Mouse (Mus musculus): Measurements from ENCODE around the gene Ifi47. TPM values are rescaled to one million over a fixed set of nuclear protein-coding genes. Genes with fewer than 3 reads are reported as not detected.
A peak's percentile ranks its signal among the peaks of the same experiment; 100 is the strongest.

Gene Ifi47
- polyA plus RNA-seq, 1 experiment from 2014 or later, result 7.0 TPM

DNA sequence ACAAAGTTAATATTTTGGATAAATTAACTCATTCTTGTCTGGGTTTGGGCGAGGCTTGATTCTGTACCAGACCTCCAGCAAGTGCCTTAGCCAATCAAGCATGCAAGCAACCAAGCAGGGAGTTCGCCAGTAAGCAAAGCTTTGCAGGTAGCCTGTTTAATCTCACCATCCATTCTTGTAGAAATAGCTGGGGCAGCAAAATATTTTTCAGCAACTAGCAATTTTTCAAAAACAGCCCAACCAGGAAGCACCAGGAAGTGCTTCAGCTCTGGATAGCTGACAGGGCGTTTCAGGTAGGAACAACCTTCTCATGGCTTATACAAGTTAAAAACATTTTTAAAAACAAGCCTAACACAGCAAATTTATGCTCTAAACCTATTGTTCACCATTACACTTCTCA is 5.5 kb downstream of the Ifi47 start:
- WGBS (ENCODE audit: insufficient replicate concordance), result 68% methylated on average over 3 of the region's 3 CpGs
- no peak overlapping the region for H3K9ac ChIP-seq
- no peak overlapping the region for H3K4me3 ChIP-seq
- no peak for ATAC-seq
- H3K36me3 ChIP-seq, result no peaks in the 10 kb centered on the region
- H3K27me3 ChIP-seq (replicated peaks), result no peaks in the 10 kb centered on the region
- H3K4me2 ChIP-seq, result peak overlapping the region; percentile 33
- H3K27ac ChIP-seq, result no peak overlapping the region
- peaks cover 65% of the 10 kb centered on the region for H3K4me1 ChIP-seq
- no peaks in the 10 kb centered on the region for H3K9me3 ChIP-seq (replicated peaks)

DNA sequence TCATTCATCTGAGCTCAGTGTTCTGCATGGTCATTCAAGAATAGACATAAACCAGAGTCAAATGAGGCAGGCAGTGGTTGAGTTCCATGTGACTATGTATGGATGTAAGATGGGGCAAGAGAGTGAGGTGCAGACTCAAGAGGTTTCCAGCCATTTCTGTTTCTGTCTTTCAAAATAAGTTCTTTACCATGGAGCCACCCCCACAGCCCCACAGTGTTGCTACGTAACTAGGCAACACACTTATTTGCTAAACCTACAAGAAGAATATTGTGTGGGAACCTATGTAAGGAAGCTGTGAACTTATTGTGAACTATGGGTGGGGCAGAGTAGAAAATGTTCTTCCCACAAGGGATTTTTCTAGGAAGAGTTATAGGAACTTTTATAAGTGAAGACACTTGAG is 6.8 kb downstream of the Ifi47 start:
- no peaks in the 10 kb centered on the region for H3K9me3 ChIP-seq (replicated peaks)
- peaks cover 77% of the 10 kb centered on the region for H3K4me1 ChIP-seq
- no peak overlapping the region for H3K9ac ChIP-seq
- H3K36me3 ChIP-seq, result no peaks in the 10 kb centered on the region
- no peaks in the 10 kb centered on the region for H3K27me3 ChIP-seq (replicated peaks)
- no peak overlapping the region for H3K4me2 ChIP-seq
- ATAC-seq, result no peak
- peak overlapping the region; percentile 94 for H3K27ac ChIP-seq
- no peak overlapping the region for H3K4me3 ChIP-seq
- WGBS (ENCODE audit: insufficient replicate concordance), result 83% methylated on average over 1 of the region's 1 CpGs

DNA sequence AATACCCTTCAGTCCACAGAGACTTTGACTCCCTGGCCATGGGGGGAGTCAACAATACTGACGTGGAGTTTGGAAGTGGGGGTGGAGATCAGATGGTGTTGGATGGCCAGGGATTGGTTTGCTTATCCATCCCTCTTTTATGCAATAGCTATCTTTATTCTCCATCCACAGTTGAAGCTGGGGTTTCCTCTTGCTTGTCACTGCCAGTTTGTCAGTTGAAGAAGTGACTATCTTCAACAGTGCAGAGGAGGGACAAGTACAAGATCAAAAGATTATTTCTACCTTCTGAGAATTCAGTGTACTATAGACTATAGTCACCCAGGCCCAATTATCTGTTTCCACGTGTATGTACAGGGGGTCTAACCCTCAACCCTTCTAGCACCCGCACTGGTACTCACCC is 7.4 kb downstream of the Ifi47 start:
- peaks cover 84% of the 10 kb centered on the region for H3K4me1 ChIP-seq
- H3K36me3 ChIP-seq, result no peaks in the 10 kb centered on the region
- peak overlapping the region; percentile 32; the same call in 1 of the 2 replicates for H3K9ac ChIP-seq
- H3K9me3 ChIP-seq (replicated peaks), result no peaks in the 10 kb centered on the region
- no peaks in the 10 kb centered on the region for H3K27me3 ChIP-seq (replicated peaks)
- peak; percentile 51 for ATAC-seq
- no peak overlapping the region for H3K4me3 ChIP-seq
- H3K4me2 ChIP-seq, result peak overlapping the region; percentile 28; the same call in 1 of the 2 replicates
- WGBS (ENCODE audit: insufficient replicate concordance), result 18% methylated on average over 3 of the region's 3 CpGs
- H3K27ac ChIP-seq, result peak overlapping the region; percentile 94

DNA sequence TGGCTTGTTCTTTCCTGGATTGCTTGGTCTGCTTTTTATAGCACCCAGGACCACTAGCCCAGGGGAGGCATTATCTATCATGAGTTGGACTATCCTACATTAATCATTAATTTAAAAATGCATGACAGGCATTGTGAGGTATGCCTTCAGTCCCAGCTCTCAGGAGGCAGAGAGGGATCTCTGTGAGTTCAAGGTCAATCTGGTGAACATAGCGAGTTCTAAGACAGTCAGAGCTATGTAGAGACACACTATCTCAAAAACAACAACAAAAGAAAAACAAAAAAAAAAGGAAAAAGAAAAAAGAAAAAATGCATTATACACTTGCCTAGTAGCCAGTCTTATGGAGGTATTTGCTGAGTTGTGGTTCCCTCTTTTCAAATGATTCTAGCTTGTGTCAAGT is 8.0 kb downstream of the Ifi47 start:
- H3K9ac ChIP-seq, result peak overlapping the region; percentile 32
- H3K4me2 ChIP-seq, result peak overlapping the region; percentile 32
- H3K9me3 ChIP-seq (replicated peaks), result no peaks in the 10 kb centered on the region
- no peaks in the 10 kb centered on the region for H3K36me3 ChIP-seq
- 44% methylated on average over 1 of the region's 1 CpGs for WGBS (ENCODE audit: insufficient replicate concordance)
- ATAC-seq, result no peak
- peaks cover 90% of the 10 kb centered on the region for H3K4me1 ChIP-seq
- peak overlapping the region; percentile 94 for H3K27ac ChIP-seq
- no peak overlapping the region for H3K4me3 ChIP-seq
- H3K27me3 ChIP-seq (replicated peaks), result no peaks in the 10 kb centered on the region

DNA sequence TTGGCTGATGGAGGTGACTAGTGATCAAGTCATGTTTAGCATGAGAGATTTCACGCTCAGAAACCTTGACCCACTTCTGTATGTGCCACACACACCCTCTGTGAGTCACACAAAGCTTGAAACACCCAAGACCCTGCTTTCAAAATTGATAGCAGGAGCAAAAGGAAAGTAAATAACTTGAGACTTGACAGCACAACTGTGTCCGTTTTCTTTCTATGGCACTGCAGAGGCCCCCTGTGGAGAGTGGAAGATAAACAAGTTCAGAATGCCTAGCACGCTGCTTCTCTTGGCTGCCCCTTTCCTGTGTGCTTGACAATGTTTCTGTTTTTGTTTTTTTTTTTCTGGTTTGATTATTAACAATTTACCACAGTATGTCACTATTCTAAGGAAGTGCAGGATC is 8.5 kb downstream of the Ifi47 start:
- Histone ChIP-seq H3K4me3 (no peak overlapping the region), H3K9me3 (replicated peaks) (no peaks in the 10 kb centered on the region), H3K36me3 (no peaks in the 10 kb centered on the region), H3K9ac (peak overlapping the region; percentile 32; the same call in 1 of the 2 replicates), H3K27me3 (replicated peaks) (no peaks in the 10 kb centered on the region), H3K4me2 (peak overlapping the region; percentile 32), H3K27ac (peak overlapping the region; percentile 94), H3K4me1 (peaks cover 93% of the 10 kb centered on the region)
- no peak for ATAC-seq
- WGBS (ENCODE audit: insufficient replicate concordance), result 23% methylated on average over 3 of the region's 3 CpGs

DNA sequence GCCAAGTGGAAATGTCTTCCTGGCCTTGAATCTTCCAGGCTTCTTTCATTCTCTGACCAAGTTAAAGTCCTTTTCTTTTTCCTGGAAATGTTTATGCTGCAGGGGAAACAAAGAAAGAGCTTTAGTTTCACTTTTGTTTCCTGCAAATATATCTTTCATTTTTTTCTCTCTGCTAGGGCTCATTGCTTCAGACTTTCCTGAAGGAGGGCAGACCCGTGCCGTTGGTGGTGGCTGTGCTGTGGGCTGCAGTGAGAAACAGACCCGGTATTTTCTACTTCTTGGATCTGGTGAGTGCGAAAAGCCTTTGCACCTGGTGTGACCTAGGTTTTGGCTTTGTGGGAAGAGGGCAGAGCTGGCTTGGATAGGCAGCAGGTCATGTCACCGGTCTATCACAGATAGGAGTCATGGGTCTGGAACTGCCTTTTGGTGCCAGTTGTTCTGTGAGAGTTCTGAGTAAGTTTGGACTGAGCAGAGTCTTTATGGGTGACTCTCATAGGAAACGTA is 10.5 kb downstream of the Ifi47 start:
- Histone ChIP-seq H3K4me2 (peak overlapping the region; percentile 47), H3K36me3 (no peaks in the 10 kb centered on the region), H3K9ac (peak overlapping the region; percentile 73), H3K4me1 (peaks cover 97% of the 10 kb centered on the region), H3K9me3 (replicated peaks) (no peaks in the 10 kb centered on the region), H3K27me3 (replicated peaks) (no peaks in the 10 kb centered on the region), H3K4me3 (no peak overlapping the region), H3K27ac (peak overlapping the region; percentile 94)
- 70% methylated on average over 6 of the region's 6 CpGs for WGBS (ENCODE audit: insufficient replicate concordance)
- ATAC-seq, result no peak

DNA sequence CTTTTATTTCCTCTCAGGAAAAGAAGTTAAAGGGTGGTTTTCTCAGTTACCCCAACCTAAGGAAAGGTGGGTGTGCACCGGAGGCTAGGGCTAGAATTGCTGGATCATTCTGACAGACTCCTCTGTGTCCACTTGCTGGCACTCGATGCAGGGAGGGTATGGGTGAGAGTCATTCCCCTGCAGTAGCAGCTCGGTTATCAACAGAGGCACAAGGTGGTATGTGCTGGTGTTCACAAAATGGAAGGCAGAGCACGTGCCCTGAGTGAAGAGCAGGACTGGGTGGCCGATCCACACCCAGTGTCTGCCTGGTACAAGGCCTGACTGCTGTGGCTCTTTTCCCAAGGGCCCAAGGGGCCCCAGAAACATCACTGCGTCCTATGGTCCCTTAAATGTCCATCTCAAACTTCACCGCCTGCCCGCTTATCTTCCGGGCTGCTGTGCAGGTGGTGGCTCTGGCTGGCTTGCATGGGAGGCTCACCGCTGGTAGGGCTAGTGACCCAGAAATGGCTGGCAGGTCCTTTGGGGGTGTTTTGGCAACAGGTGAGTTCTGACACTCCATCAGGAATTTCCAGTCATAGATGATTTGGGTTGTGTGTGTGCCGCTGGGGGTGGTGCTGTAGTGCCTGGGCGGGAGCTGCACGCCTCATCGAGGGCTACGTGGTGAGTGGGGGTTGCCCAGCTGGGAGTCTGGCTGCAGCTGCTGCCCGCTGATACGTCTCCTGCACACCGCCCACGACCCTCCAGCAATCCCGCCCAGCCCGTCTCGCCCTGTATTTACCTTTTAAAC is 11.6 kb downstream of the Ifi47 start:
- Histone ChIP-seq H3K9me3 (replicated peaks) (no peaks in the 10 kb centered on the region), H3K9ac (peak overlapping the region; percentile 73), H3K4me3 (peak overlapping the region; percentile 49), H3K4me2 (peak overlapping the region; percentile 80), H3K36me3 (no peaks in the 10 kb centered on the region), H3K27me3 (replicated peaks) (no peaks in the 10 kb centered on the region), H3K4me1 (peaks cover 97% of the 10 kb centered on the region), H3K27ac (peak overlapping the region; percentile 94)
- 18% methylated on average over 22 of the region's 22 CpGs for WGBS (ENCODE audit: insufficient replicate concordance)
- peak; percentile 93 for ATAC-seq

DNA sequence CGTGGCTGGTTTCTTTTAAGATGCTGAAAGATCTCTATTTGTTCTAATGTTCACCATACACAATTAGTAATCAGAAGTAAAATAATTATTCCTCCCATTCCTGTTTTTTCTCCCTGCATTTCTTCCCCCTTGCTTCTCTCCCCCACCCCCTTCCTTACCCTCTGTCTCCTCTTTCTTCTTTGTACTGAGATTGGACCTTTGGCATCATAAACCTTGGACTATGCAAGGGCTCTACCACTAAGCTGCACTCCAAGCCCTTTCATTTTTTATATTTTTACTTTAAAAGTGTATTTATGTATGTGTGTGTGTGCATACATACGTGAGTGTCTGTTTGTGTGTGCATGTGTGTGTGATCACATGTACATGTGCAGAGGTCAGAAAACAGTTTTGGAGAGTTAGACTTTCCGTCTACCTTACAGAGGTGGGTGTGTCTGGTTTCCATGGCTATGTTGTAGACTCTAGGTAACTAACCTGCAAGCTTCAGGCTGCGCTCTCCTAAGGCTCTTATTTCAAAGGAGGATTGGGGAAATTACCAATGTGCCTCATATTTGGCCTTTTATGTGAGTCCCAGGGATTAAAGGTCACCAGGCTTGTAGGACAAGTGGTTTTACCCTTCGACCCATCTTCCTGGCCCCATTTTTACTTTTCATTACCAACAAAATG is 12.7 kb downstream of the Ifi47 start:
- Histone ChIP-seq H3K36me3 (no peaks in the 10 kb centered on the region), H3K27me3 (replicated peaks) (no peaks in the 10 kb centered on the region), H3K4me2 (peak overlapping the region; percentile 80), H3K9ac (no peak overlapping the region), H3K4me1 (peaks cover 93% of the 10 kb centered on the region), H3K27ac (peak overlapping the region; percentile 94), H3K4me3 (peak overlapping the region; percentile 49), H3K9me3 (replicated peaks) (no peaks in the 10 kb centered on the region)
- no peak for ATAC-seq
- WGBS (ENCODE audit: insufficient replicate concordance), result 69% methylated on average over 5 of the region's 5 CpGs

DNA sequence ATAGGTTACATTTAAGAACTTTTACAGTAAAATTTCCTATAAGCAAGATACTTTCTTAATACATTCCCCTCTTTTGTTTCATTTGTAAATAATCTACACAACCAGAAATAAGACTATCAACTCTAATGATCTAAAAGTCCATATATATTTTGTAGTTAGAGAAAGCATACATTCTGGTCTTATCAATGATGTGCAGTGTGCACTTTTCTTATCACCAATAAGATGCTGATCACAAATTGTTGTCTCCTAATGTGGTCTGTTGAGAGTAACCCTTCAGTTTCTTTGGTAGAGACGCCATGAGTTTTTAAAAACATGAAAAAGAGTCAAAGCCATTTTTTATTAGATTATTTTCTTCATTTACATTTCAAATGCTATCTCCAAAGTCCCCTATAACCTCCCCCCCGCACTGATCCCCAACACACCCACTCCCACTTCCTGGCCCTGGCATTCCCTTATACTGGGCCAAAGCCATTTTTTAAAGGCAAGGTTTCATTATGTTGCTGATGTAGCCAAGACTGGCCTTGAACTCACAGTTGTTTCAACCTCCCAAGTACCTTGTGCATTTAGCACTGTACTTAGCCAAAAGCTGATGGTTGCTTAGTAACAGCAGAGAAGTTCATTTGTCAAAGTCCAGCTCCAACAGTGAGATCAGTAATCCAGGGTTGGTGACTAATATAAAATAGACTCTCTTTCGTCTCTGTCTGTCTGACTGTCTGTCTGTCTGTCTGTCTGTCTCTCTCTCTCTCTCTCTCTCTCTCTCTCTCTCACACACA is 13.5 kb downstream of the Ifi47 start:
- peak overlapping the region; percentile 71 for H3K27ac ChIP-seq
- no peaks in the 10 kb centered on the region for H3K27me3 ChIP-seq (replicated peaks)
- H3K9me3 ChIP-seq (replicated peaks), result no peaks in the 10 kb centered on the region
- peak overlapping the region; percentile 44 for H3K9ac ChIP-seq
- no peak overlapping the region for H3K4me3 ChIP-seq
- peaks cover 86% of the 10 kb centered on the region for H3K4me1 ChIP-seq
- ATAC-seq, result no peak
- 45% methylated on average over 3 of the region's 3 CpGs for WGBS (ENCODE audit: insufficient replicate concordance)
- H3K4me2 ChIP-seq, result no peak overlapping the region
- no peaks in the 10 kb centered on the region for H3K36me3 ChIP-seq

DNA sequence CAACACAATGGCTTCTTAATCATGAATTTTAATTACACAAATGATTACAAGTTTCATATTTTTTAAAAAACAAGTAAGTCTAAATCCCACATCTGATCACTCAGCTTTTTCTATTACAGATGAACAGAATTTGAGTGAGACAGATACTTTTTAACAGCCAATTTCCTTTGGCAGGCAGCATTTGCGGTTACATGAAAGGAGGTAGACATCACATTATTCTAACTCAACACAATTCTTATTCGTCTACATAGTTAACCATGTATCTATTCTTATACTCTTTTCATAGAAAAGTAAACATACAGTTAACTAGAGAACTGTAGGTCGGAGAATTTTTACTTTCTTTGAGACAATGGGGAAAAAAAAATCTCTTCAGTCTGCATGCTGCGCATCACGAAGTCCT is 14.2 kb downstream of the Ifi47 start:
- Histone ChIP-seq H3K9ac (peak overlapping the region; percentile 44; the same call in 1 of the 2 replicates), H3K27me3 (replicated peaks) (no peaks in the 10 kb centered on the region), H3K4me1 (peaks cover 80% of the 10 kb centered on the region), H3K27ac (peak overlapping the region; percentile 71), H3K9me3 (replicated peaks) (no peaks in the 10 kb centered on the region), H3K4me3 (no peak overlapping the region), H3K4me2 (no peak overlapping the region), H3K36me3 (no peaks in the 10 kb centered on the region)
- 84% methylated on average over 5 of the region's 5 CpGs for WGBS (ENCODE audit: insufficient replicate concordance)
- ATAC-seq, result no peak

DNA sequence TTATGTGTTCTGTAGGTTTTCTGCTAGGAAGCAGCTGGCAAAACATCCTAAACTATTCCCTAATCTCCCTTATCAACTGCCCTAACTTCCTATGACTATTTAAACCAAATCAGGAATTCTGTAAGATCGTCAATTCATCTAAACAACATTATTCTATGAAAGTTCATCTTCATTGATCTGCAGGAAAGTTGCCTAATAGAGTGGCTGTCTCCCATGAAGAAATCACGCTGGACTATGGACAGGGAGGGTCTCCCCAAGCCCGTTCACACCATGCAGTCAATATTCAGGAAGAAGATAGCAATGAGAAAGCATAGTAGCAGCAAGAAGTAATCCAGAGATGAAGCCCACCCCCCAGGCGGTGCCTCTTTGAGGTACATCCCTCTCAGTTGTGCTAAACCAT is 14.8 kb downstream of the Ifi47 start:
- Histone ChIP-seq H3K4me3 (no peak overlapping the region), H3K9ac (0 out of 2 replicates have a peak overlapping the region, but pooled peaks have one; percentile 23), H3K9me3 (replicated peaks) (no peaks in the 10 kb centered on the region), H3K4me1 (peaks cover 74% of the 10 kb centered on the region), H3K36me3 (no peaks in the 10 kb centered on the region), H3K27ac (peak overlapping the region; percentile 71), H3K4me2 (no peak overlapping the region), H3K27me3 (replicated peaks) (no peaks in the 10 kb centered on the region)
- no peak for ATAC-seq
- 53% methylated on average over 4 of the region's 4 CpGs for WGBS (ENCODE audit: insufficient replicate concordance)
